Mouse (Mus musculus) bone marrow, adult 2 months (tissue): ENCODE results near the gene Acp2.

Experiments used
- CTCF ChIP-seq: fragments of 200-500 bp; IDR thresholded peaks from 2 replicates; pipeline ENCODE4 v1.5.1; 2011; ENCODE audit warnings: low read length, control low read depth; ENCODE audit not compliant: control insufficient read depth, insufficient read depth
- POLR2A ChIP-seq: fragments of 200-500 bp; IDR thresholded peaks from 2 replicates; pipeline ENCODE4 v1.6.1; 2011; ENCODE audit warnings: low read depth, mild to moderate bottlenecking, control low read depth, low read length, borderline replicate concordance; ENCODE audit not compliant: control insufficient read depth

- no peak for TF ChIP-seq CTCF
- no peak for TF ChIP-seq POLR2A
Observed at GRCm38 (mm10) chr2:91244557-91245228, 42.0 kb downstream of the Acp2 start.
